Mouse (Mus musculus) CD8-positive naive resting alpha-beta T cell, adult 2 months (primary cell): ENCODE data around the gene Xaf1.

Experiments used
- DNase-seq, 2 experiments: peaks; one replicate each; pipeline ENCODE4 v3.0.0; 2022; ENCODE audit warnings: low read depth in 2 of 2, low spot score in 2 of 2

The Xaf1 gene

GRCm38 (mm10) chr11:72301334-72301733 lies at the start of gene Xaf1:
TSS of gene Xaf1 (plus strand) at chr11:72301629.
- peak; percentile 10 to 34 for DNase-seq

- no peak for DNase-seq
Measured at GRCm38 (mm10) chr11:72255629-72256028, 45.8 kb upstream of the Xaf1 start.

- no peak for DNase-seq
Measured at GRCm38 (mm10) chr11:72256441-72256840, 45.0 kb upstream of the Xaf1 start.

GRCm38 (mm10) chr11:72265483-72265882 lies 35.9 kb upstream of the Xaf1 start:
- DNase-seq = no peak

- peak; percentile 7 to 9 for DNase-seq
Measured at GRCm38 (mm10) chr11:72266207-72266959, 35.0 kb upstream of the Xaf1 start.

GRCm38 (mm10) chr11:72266960-72267560 lies 34.4 kb upstream of the Xaf1 start, which contains the start of gene Slc13a5:
TSS of gene Slc13a5 (minus strand) at chr11:72267222.
- no peak for DNase-seq

- no peak for DNase-seq
Measured at GRCm38 (mm10) chr11:72271761-72272160, 29.7 kb upstream of the Xaf1 start.

- no peak for DNase-seq
Measured at GRCm38 (mm10) chr11:72273341-72273740, 28.1 kb upstream of the Xaf1 start.

- no peak for DNase-seq
Measured at GRCm38 (mm10) chr11:72281143-72281851, 20.1 kb upstream of the Xaf1 start.

- DNase-seq = no peak
Measured at GRCm38 (mm10) chr11:72281852-72282400, 19.5 kb upstream of the Xaf1 start.

- no peak for DNase-seq
Measured at GRCm38 (mm10) chr11:72283486-72284224, 17.8 kb upstream of the Xaf1 start.

GRCm38 (mm10) chr11:72284532-72285182 lies 16.8 kb upstream of the Xaf1 start:
- no peak for DNase-seq

- DNase-seq = no peak
Measured at GRCm38 (mm10) chr11:72285971-72286480, 15.4 kb upstream of the Xaf1 start.

- DNase-seq = no peak
Measured at GRCm38 (mm10) chr11:72286651-72287050, 14.8 kb upstream of the Xaf1 start.

- DNase-seq = no peak
Measured at GRCm38 (mm10) chr11:72287126-72287525, 14.3 kb upstream of the Xaf1 start.

- no peak for DNase-seq
Measured at GRCm38 (mm10) chr11:72287543-72287942, 13.9 kb upstream of the Xaf1 start.

GRCm38 (mm10) chr11:72293116-72293515 lies 8.3 kb upstream of the Xaf1 start:
- no peak for DNase-seq

GRCm38 (mm10) chr11:72302230-72302629 lies 801 bp downstream of the Xaf1 start:
- no peak for DNase-seq

- DNase-seq = no peak
Measured at GRCm38 (mm10) chr11:72307461-72307860, 6.0 kb downstream of the Xaf1 start.

- DNase-seq = no peak
Measured at GRCm38 (mm10) chr11:72308982-72309381, 7.6 kb downstream of the Xaf1 start.
